16 mouse cellular contexts compared by ENCODE assay signal in genomic region chr1:77441987-77442386, GRCm38 (mm10).
A peak's percentile ranks its signal among the peaks of the same experiment; 100 is the strongest.
DNase-seq lines count a peak whose midpoint lies in the region; TF ChIP-seq lines count a peak whose summit lies in the region.
"Had no signal": no experiment of that assay in that cellular context is flagged by ENCODE, and none has a peak within 500 bp of the region (broad histone marks: within the 10 kb centered on the region; RNA-seq: fewer than 3 reads in every experiment).

No protein-coding gene starts in this region.

- peaks cover 2 to 32% of the 10 kb centered on the region in 2 experiments; a peak in 2 of 4 replicates for H3K4me1 ChIP-seq in CH12.LX (ENCODE audit: control insufficient read depth in 1 of 2, insufficient read depth in 2 of 2)

- intact Hi-C loops in heart, postnatal 25 days (cut with DNase I): loop anchor here (5.0 kb wide), 1 partner anchor 70 kb away; no protein-coding TSS in a partner anchor

- no peak overlapping the region for H3K27ac ChIP-seq in CH12.LX (ENCODE audit: insufficient read depth, low read depth)
- H3K27ac ChIP-seq: embryonic facial prominence, embryonic 13.5 days; hindbrain, embryonic 15.5 days; midbrain, embryonic 15.5 days; neural tube, embryonic 15.5 days had no signal

- TF ChIP-seq RAD21 in CH12.LX (IDR thresholded peaks at IDR 0.05; ENCODE audit: low read depth, low read length): no peak

- H3K79me2 ChIP-seq in CH12.LX (replicated peaks; ENCODE audit: control insufficient read depth, extremely low read depth, insufficient read depth, poor library complexity, severe bottlenecking): peaks cover 11% of the 10 kb centered on the region

- peaks cover 19% of the 10 kb centered on the region in 2 experiments for H3K36me3 ChIP-seq in CH12.LX (replicated peaks in 1 of 2; ENCODE audit: control insufficient read depth in 1 of 2, insufficient read depth in 1 of 2, low read length in 1 of 2)
- H3K36me3 ChIP-seq: hindbrain, embryonic 15.5 days; midbrain, embryonic 15.5 days; neural tube, embryonic 15.5 days had no signal

- no peak for TF ChIP-seq POLR2A in CH12.LX (IDR thresholded peaks at IDR 0.05; ENCODE audit: low read depth, low read length)

- peak; percentile 44 for DNase-seq in heart, adult 8-10 months (ENCODE audit: low spot score)
- DNase-seq in heart, postnatal 25 days (ENCODE audit: low spot score): no peak
- DNase-seq in CH12.LX (ENCODE audit: extremely low read depth) (peak; percentile 42), R1 (ENCODE audit: low read depth, low spot score) (peak; percentile 40)
- peak; percentile 12 for DNase-seq in lung, postnatal 14 days
- DNase-seq in cerebellum, postnatal 25 days: no peak
- DNase-seq in frontal cortex, adult 2 months (ENCODE audit: extremely low spot score in 1 of 2, low spot score in 1 of 2): no peak
- DNase-seq: adrenal gland, adult 8-10 months; liver, postnatal 0 days; thymus, postnatal 4 days had no signal

- no peak overlapping the region for H3K4me3 ChIP-seq in CH12.LX (replicated peaks in 1 of 3; ENCODE audit: low read depth in 2 of 3, low read length in 2 of 3, poor library complexity in 1 of 3)
- H3K4me3 ChIP-seq: embryonic facial prominence, embryonic 13.5 days; forebrain, embryonic 12.5 days; hindbrain, embryonic 15.5 days; midbrain, embryonic 15.5 days; neural tube, embryonic 15.5 days had no signal

- no peaks in the 10 kb centered on the region for H3K9me3 ChIP-seq in CH12.LX (replicated peaks; ENCODE audit: low read length)
- H3K9me3 ChIP-seq: embryonic facial prominence, embryonic 13.5 days; forebrain, embryonic 12.5 days; hindbrain, embryonic 15.5 days; midbrain, embryonic 15.5 days; neural tube, embryonic 15.5 days had no signal

- in situ Hi-C loops in CH12.LX (cut with MboI; ENCODE audit: low pct_ligation_motif_present, low pct_unique_long_range_greater_than_20kb, low sequenced_read_pairs): no loop called here

- no peaks in the 10 kb centered on the region for H3K27me3 ChIP-seq in CH12.LX (replicated peaks)
- H3K27me3 ChIP-seq: embryonic facial prominence, embryonic 13.5 days; forebrain, embryonic 12.5 days; hindbrain, embryonic 15.5 days; midbrain, embryonic 15.5 days; neural tube, embryonic 15.5 days; Patski had no signal

- no peak for TF ChIP-seq EP300 in CH12.LX (IDR thresholded peaks at IDR 0.05; ENCODE audit: low read length)

- dilution Hi-C loops in CH12.LX (cut with MboI; ENCODE audit: extremely low pct_ligation_motif_present, extremely low pct_unique_long_range_greater_than_20kb, low sequenced_read_pairs): no loop called here

- no peak overlapping the region for H3K4me2 ChIP-seq in CH12.LX (ENCODE audit: insufficient read depth, low read depth, poor library complexity, severe bottlenecking)
- H3K4me2 ChIP-seq: embryonic facial prominence, embryonic 13.5 days; forebrain, embryonic 12.5 days; hindbrain, embryonic 15.5 days; midbrain, embryonic 15.5 days; neural tube, embryonic 15.5 days had no signal

- no peak overlapping the region for H3K9ac ChIP-seq in CH12.LX (ENCODE audit: insufficient read depth, low read depth)
- H3K9ac ChIP-seq: embryonic facial prominence, embryonic 13.5 days; forebrain, embryonic 12.5 days; hindbrain, embryonic 15.5 days; liver, postnatal 0 days; midbrain, embryonic 15.5 days; neural tube, embryonic 15.5 days had no signal

- TF ChIP-seq CTCF in CH12.LX (conservative IDR thresholded peaks at IDR 0.05 in 1 of 2, IDR thresholded peaks at IDR 0.05 in 1 of 2; ENCODE audit: low read depth in 2 of 2, low read length in 2 of 2): no peak

TF ChIP-seq in CH12.LX, 34 proteins besides CTCF, POLR2A, EP300 and RAD21:
- TF ChIP-seq MYC (IDR thresholded peaks at IDR 0.05; ENCODE audit: low read depth, low read length) (no peak), GABPA (IDR thresholded peaks at IDR 0.05; ENCODE audit: insufficient replicate concordance, low read depth, low read length) (no peak)
TF ChIP-seq in CH12.LX: peak in this region for 0.

Comparison
In these comparisons a context has a peak if more than half of its experiments do, and no peak if none do; other contexts are left out.
1. DNase-seq: peak in heart, adult 8-10 months (single experiment), CH12.LX (single experiment), R1 (single experiment) and lung, postnatal 14 days (single experiment); none in heart, postnatal 25 days (single experiment), cerebellum, postnatal 25 days (0 of 2) and frontal cortex, adult 2 months (0 of 2).